Mouse (Mus musculus) NIH3T3 (cell line): Measurements from ENCODE around the gene Slc35f1.

Experiments used
- DNase-seq: peaks from one replicate; pipeline ENCODE4 v3.0.0-alpha.2; 2012; ENCODE audit warnings: low read depth

Slc35f1 gene

GRCm38 (mm10) chr10:52932159-52932558 lies 241.8 kb downstream of the Slc35f1 start:
- no peak for DNase-seq

- no peak for DNase-seq
Observed at GRCm38 (mm10) chr10:52934615-52935014, 244.3 kb downstream of the Slc35f1 start.

- no peak for DNase-seq
Observed at GRCm38 (mm10) chr10:52940111-52940830, 249.9 kb downstream of the Slc35f1 start.

GRCm38 (mm10) chr10:52940831-52941216 lies 250.5 kb downstream of the Slc35f1 start:
- no peak for DNase-seq

GRCm38 (mm10) chr10:52952581-52952980 lies 262.2 kb downstream of the Slc35f1 start:
- DNase-seq: no peak

- no peak for DNase-seq
Observed at GRCm38 (mm10) chr10:52956728-52957127, 266.4 kb downstream of the Slc35f1 start.

- no peak for DNase-seq
Observed at GRCm38 (mm10) chr10:52979251-52979650, 288.9 kb downstream of the Slc35f1 start.

GRCm38 (mm10) chr10:52982836-52983235 lies 292.5 kb downstream of the Slc35f1 start:
- DNase-seq: no peak

GRCm38 (mm10) chr10:52992246-52992645 lies 301.9 kb downstream of the Slc35f1 start:
- no peak for DNase-seq

GRCm38 (mm10) chr10:52996886-52997285 lies 306.6 kb downstream of the Slc35f1 start:
- no peak for DNase-seq

- DNase-seq: no peak
Observed at GRCm38 (mm10) chr10:53001136-53001535, 310.8 kb downstream of the Slc35f1 start.

- DNase-seq: peak; percentile 8
Observed at GRCm38 (mm10) chr10:53006229-53007190, 316.2 kb downstream of the Slc35f1 start.

GRCm38 (mm10) chr10:53013878-53014277 lies 323.5 kb downstream of the Slc35f1 start:
- DNase-seq: no peak

- no peak for DNase-seq
Observed at GRCm38 (mm10) chr10:53028454-53028853, 338.1 kb downstream of the Slc35f1 start.

GRCm38 (mm10) chr10:53035202-53035601 lies 344.9 kb downstream of the Slc35f1 start:
- DNase-seq: no peak

GRCm38 (mm10) chr10:53045931-53046330 lies 355.6 kb downstream of the Slc35f1 start:
- DNase-seq: no peak

- no peak for DNase-seq
Observed at GRCm38 (mm10) chr10:53052521-53052920, 362.2 kb downstream of the Slc35f1 start.

- no peak for DNase-seq
Observed at GRCm38 (mm10) chr10:53060745-53061144, 370.4 kb downstream of the Slc35f1 start.

- no peak for DNase-seq
Observed at GRCm38 (mm10) chr10:53062741-53063140, 372.4 kb downstream of the Slc35f1 start.

GRCm38 (mm10) chr10:53087811-53088210 lies 397.5 kb downstream of the Slc35f1 start:
- peak; percentile 25 for DNase-seq

- no peak for DNase-seq
Observed at GRCm38 (mm10) chr10:53091525-53091924, 401.2 kb downstream of the Slc35f1 start.

GRCm38 (mm10) chr10:53096446-53096845 lies 406.1 kb downstream of the Slc35f1 start:
- no peak for DNase-seq

GRCm38 (mm10) chr10:53100881-53101280 lies 410.5 kb downstream of the Slc35f1 start:
- DNase-seq: no peak
